Mouse (Mus musculus): Measurements from ENCODE around the gene Esr1. TPM values are rescaled to one million over a fixed set of nuclear protein-coding genes. Genes with fewer than 3 reads are reported as not detected.
"Not testable (repeated sequence)": the region's sequence is repeated elsewhere in the genome, so short reads cannot be mapped to it uniquely, and the experiment has no call there.

Esr1 gene
- polyA plus RNA-seq, 1 experiment from 2014 or later: 0.10 TPM

- Histone ChIP-seq H3K4me1 (no peaks in the 10 kb centered on the region), H3K4me2 (replicated peaks) (no peak overlapping the region), H3K9me3 (no peaks in the 10 kb centered on the region), H3K36me3 (no peaks in the 10 kb centered on the region), H3K4me3 (no peak overlapping the region), H3K27ac (no peak overlapping the region), H3K27me3 (no peaks in the 10 kb centered on the region), H3K9ac (no peak overlapping the region)
- 79% methylated on average over 4 of the region's 4 CpGs for WGBS
- no peak for ATAC-seq (ENCODE audit: insufficient number of reproducible peaks, insufficient read depth, low FRiP score, low TSS enrichment)
Observed at GRCm38 (mm10) chr10:4599591-4599990, 11.8 kb upstream of the Esr1 start.

- H3K4me1 ChIP-seq: no peaks in the 10 kb centered on the region
- H3K27me3 ChIP-seq: no peaks in the 10 kb centered on the region
- H3K4me3 ChIP-seq: no peak overlapping the region
- no peak overlapping the region for H3K9ac ChIP-seq
- H3K9me3 ChIP-seq: no peaks in the 10 kb centered on the region
- no peaks in the 10 kb centered on the region for H3K36me3 ChIP-seq
- ATAC-seq (ENCODE audit: insufficient number of reproducible peaks, insufficient read depth, low FRiP score, low TSS enrichment): no peak
- H3K27ac ChIP-seq: no peak overlapping the region
- no peak overlapping the region for H3K4me2 ChIP-seq (replicated peaks)
- 43% methylated on average over 2 of the region's 2 CpGs for WGBS
Observed at GRCm38 (mm10) chr10:4600796-4601474, 10.5 kb upstream of the Esr1 start.

- not testable (repeated sequence) for H3K27ac ChIP-seq; H3K9me3 ChIP-seq; H3K4me1 ChIP-seq; H3K4me3 ChIP-seq; H3K27me3 ChIP-seq; H3K4me2 ChIP-seq (replicated peaks); H3K9ac ChIP-seq; ATAC-seq (ENCODE audit: insufficient number of reproducible peaks, insufficient read depth, low FRiP score, low TSS enrichment); H3K36me3 ChIP-seq
Observed at GRCm38 (mm10) chr10:4601612-4602011, 9.8 kb upstream of the Esr1 start.

GRCm38 (mm10) chr10:4602466-4602865 is 8.9 kb upstream of the Esr1 start:
- ATAC-seq (ENCODE audit: insufficient number of reproducible peaks, insufficient read depth, low FRiP score, low TSS enrichment): no peak
- 73% methylated on average over 4 of the region's 4 CpGs for WGBS
- no peak overlapping the region for H3K4me2 ChIP-seq (replicated peaks)
- H3K27ac ChIP-seq: no peak overlapping the region
- no peaks in the 10 kb centered on the region for H3K9me3 ChIP-seq
- no peak overlapping the region for H3K9ac ChIP-seq
- no peak overlapping the region for H3K4me3 ChIP-seq
- H3K4me1 ChIP-seq: no peaks in the 10 kb centered on the region
- H3K27me3 ChIP-seq: no peaks in the 10 kb centered on the region
- H3K36me3 ChIP-seq: no peaks in the 10 kb centered on the region

GRCm38 (mm10) chr10:4604527-4605209 is 6.7 kb upstream of the Esr1 start:
- H3K4me2 ChIP-seq (replicated peaks): no peak overlapping the region
- no peaks in the 10 kb centered on the region for H3K4me1 ChIP-seq
- H3K9ac ChIP-seq: no peak overlapping the region
- no peak overlapping the region for H3K27ac ChIP-seq
- ATAC-seq (ENCODE audit: insufficient number of reproducible peaks, insufficient read depth, low FRiP score, low TSS enrichment): no peak
- no peaks in the 10 kb centered on the region for H3K27me3 ChIP-seq
- no peaks in the 10 kb centered on the region for H3K9me3 ChIP-seq
- 81% methylated on average over 4 of the region's 4 CpGs for WGBS
- H3K36me3 ChIP-seq: no peaks in the 10 kb centered on the region
- H3K4me3 ChIP-seq: no peak overlapping the region

- H3K9ac ChIP-seq: no peak overlapping the region
- H3K4me2 ChIP-seq (replicated peaks): no peak overlapping the region
- no peaks in the 10 kb centered on the region for H3K27me3 ChIP-seq
- no peak for ATAC-seq (ENCODE audit: insufficient number of reproducible peaks, insufficient read depth, low FRiP score, low TSS enrichment)
- no peaks in the 10 kb centered on the region for H3K36me3 ChIP-seq
- no peaks in the 10 kb centered on the region for H3K9me3 ChIP-seq
- H3K27ac ChIP-seq: no peak overlapping the region
- H3K4me3 ChIP-seq: no peak overlapping the region
- WGBS: 77% methylated on average over 2 of the region's 2 CpGs
- no peaks in the 10 kb centered on the region for H3K4me1 ChIP-seq
Observed at GRCm38 (mm10) chr10:4610234-4610633, 1.2 kb upstream of the Esr1 start.

- Histone ChIP-seq H3K9ac (no peak overlapping the region), H3K9me3 (no peaks in the 10 kb centered on the region), H3K4me3 (no peak overlapping the region), H3K27me3 (no peaks in the 10 kb centered on the region), H3K4me1 (no peaks in the 10 kb centered on the region), H3K27ac (no peak overlapping the region), H3K4me2 (replicated peaks) (peak overlapping the region; percentile 21; the same call in 1 of the 2 replicates), H3K36me3 (no peaks in the 10 kb centered on the region)
- no peak for ATAC-seq (ENCODE audit: insufficient number of reproducible peaks, insufficient read depth, low FRiP score, low TSS enrichment)
- 74% methylated on average over 22 of the region's 22 CpGs for WGBS
Observed at GRCm38 (mm10) chr10:4612313-4613036, 1.1 kb downstream of the Esr1 start.

- no peaks in the 10 kb centered on the region for H3K27me3 ChIP-seq
- no peaks in the 10 kb centered on the region for H3K9me3 ChIP-seq
- H3K4me1 ChIP-seq: no peaks in the 10 kb centered on the region; the same call in 1 of the 2 replicates
- no peak overlapping the region for H3K4me2 ChIP-seq (replicated peaks)
- no peaks in the 10 kb centered on the region for H3K36me3 ChIP-seq
- no peak overlapping the region for H3K27ac ChIP-seq
- 83% methylated on average over 2 of the region's 2 CpGs for WGBS
- ATAC-seq (ENCODE audit: insufficient number of reproducible peaks, insufficient read depth, low FRiP score, low TSS enrichment): no peak
- no peak overlapping the region for H3K4me3 ChIP-seq
- H3K9ac ChIP-seq: no peak overlapping the region
Observed at GRCm38 (mm10) chr10:4618026-4618425, 6.6 kb downstream of the Esr1 start.

GRCm38 (mm10) chr10:4618686-4619085 is 7.3 kb downstream of the Esr1 start:
- Histone ChIP-seq H3K4me1 (no peaks in the 10 kb centered on the region; the same call in 1 of the 2 replicates), H3K4me3 (no peak overlapping the region), H3K4me2 (replicated peaks) (no peak overlapping the region), H3K9me3 (no peaks in the 10 kb centered on the region), H3K27me3 (no peaks in the 10 kb centered on the region), H3K9ac (no peak overlapping the region), H3K36me3 (no peaks in the 10 kb centered on the region), H3K27ac (no peak overlapping the region)
- no peak for ATAC-seq (ENCODE audit: insufficient number of reproducible peaks, insufficient read depth, low FRiP score, low TSS enrichment)
- WGBS: 74% methylated on average over 5 of the region's 5 CpGs

- not testable (repeated sequence) for H3K27me3 ChIP-seq; H3K9me3 ChIP-seq; H3K4me2 ChIP-seq (replicated peaks); ATAC-seq (ENCODE audit: insufficient number of reproducible peaks, insufficient read depth, low FRiP score, low TSS enrichment); H3K4me1 ChIP-seq; H3K36me3 ChIP-seq; H3K9ac ChIP-seq; H3K27ac ChIP-seq; H3K4me3 ChIP-seq
- WGBS: 77% methylated on average over 1 of the region's 1 CpGs
Observed at GRCm38 (mm10) chr10:4619426-4619825, 8.0 kb downstream of the Esr1 start.

GRCm38 (mm10) chr10:4620596-4621504 is 9.5 kb downstream of the Esr1 start:
- H3K27ac ChIP-seq: no peak overlapping the region
- H3K9ac ChIP-seq: no peak overlapping the region
- no peaks in the 10 kb centered on the region for H3K27me3 ChIP-seq
- H3K9me3 ChIP-seq: no peaks in the 10 kb centered on the region
- no peak for ATAC-seq (ENCODE audit: insufficient number of reproducible peaks, insufficient read depth, low FRiP score, low TSS enrichment)
- 65% methylated on average over 24 of the region's 24 CpGs for WGBS
- no peaks in the 10 kb centered on the region; the same call in 1 of the 2 replicates for H3K4me1 ChIP-seq
- no peaks in the 10 kb centered on the region for H3K36me3 ChIP-seq
- H3K4me2 ChIP-seq (replicated peaks): no peak overlapping the region
- H3K4me3 ChIP-seq: no peak overlapping the region

All from embryonic facial prominence, embryonic 12.5 days (tissue).